Mouse (Mus musculus) embryonic facial prominence, embryonic 13.5 days (tissue): ENCODE measurements around the gene Tubb4a. TPM values are rescaled to one million over a fixed set of nuclear protein-coding genes. Genes with fewer than 3 reads are reported as not detected.

ENCODE experiments used
- ATAC-seq: fragments of 200-750 bp; cut with Nextera tagmentation; 2 replicates; pipeline ENCODE4 v1.8.0; 2017; ENCODE audit warnings: low read depth; ENCODE audit not compliant: insufficient number of reproducible peaks, insufficient read depth, low FRiP score, low TSS enrichment
- H3K27ac ChIP-seq: fragments of 300-500 bp; sonication (generic); 2 replicates; pipeline ENCODE4 v1.5.1; 2015; ENCODE audit warnings: moderate library complexity, mild to moderate bottlenecking, inconsistent platforms
- H3K27me3 ChIP-seq: fragments of 300-500 bp; sonication (generic); 2 replicates; pipeline ENCODE4 v1.6.1; 2015; ENCODE audit warnings: mild to moderate bottlenecking, inconsistent platforms
- H3K36me3 ChIP-seq: fragments of 300-500 bp; sonication (generic); 2 replicates; pipeline ENCODE4 v1.6.1; 2015; ENCODE audit warnings: mild to moderate bottlenecking, inconsistent platforms
- H3K4me1 ChIP-seq: fragments of 300-500 bp; sonication (generic); 2 replicates; pipeline ENCODE4 v1.6.1; 2015; ENCODE audit warnings: inconsistent platforms
- H3K4me2 ChIP-seq: fragments of 300-500 bp; sonication (generic); 2 replicates; pipeline ENCODE4 v1.6.1; 2015; ENCODE audit warnings: moderate library complexity, mild to moderate bottlenecking, inconsistent platforms
- H3K4me3 ChIP-seq: fragments of 300-500 bp; sonication (generic); 2 replicates; pipeline ENCODE4 v1.5.1; 2015; ENCODE audit warnings: mild to moderate bottlenecking, inconsistent platforms
- H3K9ac ChIP-seq: fragments of 300-500 bp; sonication (generic); 2 replicates; pipeline ENCODE4 v1.6.1; 2015; ENCODE audit warnings: mild to moderate bottlenecking, inconsistent platforms
- H3K9me3 ChIP-seq: fragments of 300-500 bp; sonication (generic); 2 replicates; pipeline ENCODE4 v1.6.1; 2016; ENCODE audit warnings: inconsistent platforms
- WGBS: fragments of 180-500 bp; shearing (Covaris S2); methylation state at CpG from one replicate; pipeline ENCODE4 v1.1.7; 2015; ENCODE audit warnings: mixed read lengths; 5-methylcytosine and 5-hydroxymethylcytosine counted together
- polyA plus RNA-seq: library from polyadenylated mRNA; unstranded; fragments of >200 nt; fragmentation: Nextera tagmentation; extraction: Ambion mirVana; gene quantifications from 2 replicates; pipeline ENCODE4 v1.2.1, GENCODE M21; 2015

Tubb4a gene
- polyA plus RNA-seq, 1 experiment from 2014 or later = 9.4 TPM

- Histone ChIP-seq H3K36me3 (peaks cover 31% of the 10 kb centered on the region), H3K9ac (no peak overlapping the region), H3K9me3 (no peaks in the 10 kb centered on the region), H3K27me3 (no peaks in the 10 kb centered on the region), H3K4me1 (no peaks in the 10 kb centered on the region), H3K27ac (no peak overlapping the region), H3K4me2 (no peak overlapping the region), H3K4me3 (no peak overlapping the region)
- no peak for ATAC-seq
- whole genome bisulfite sequencing = 90% methylated on average over 3 of the region's 3 CpGs
These were observed 38.8 kb downstream of the Tubb4a start for GRCm38 (mm10) chr17:57048816-57049215.

DNA sequence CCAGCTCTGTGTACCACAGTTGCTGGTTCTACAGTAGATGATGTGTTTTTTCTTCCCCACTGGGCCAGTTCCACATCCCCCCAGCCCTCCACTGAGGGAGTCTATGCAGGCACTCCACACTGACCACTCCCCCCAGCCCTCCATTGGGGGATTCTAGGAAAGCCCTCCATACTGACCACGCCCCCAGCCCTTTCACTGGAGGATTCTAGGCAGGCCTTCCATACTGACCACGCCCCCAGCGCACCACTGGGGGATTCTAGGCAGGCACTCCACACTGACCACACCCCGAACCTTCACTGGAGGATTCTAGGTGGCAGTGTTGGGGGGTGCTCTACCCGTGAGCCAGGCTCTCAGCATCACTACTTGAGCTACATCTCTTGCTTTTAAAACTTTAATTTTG, 40.2 kb downstream of the Tubb4a start:
- Histone ChIP-seq H3K4me2 (no peak overlapping the region), H3K9me3 (no peaks in the 10 kb centered on the region), H3K4me1 (0 out of 2 replicates have a peak, but pooled peaks cover 3% of the 10 kb centered on the region), H3K27ac (no peak overlapping the region), H3K9ac (no peak overlapping the region), H3K36me3 (peaks cover 17% of the 10 kb centered on the region), H3K4me3 (no peak overlapping the region), H3K27me3 (no peaks in the 10 kb centered on the region)
- no peak for ATAC-seq
- WGBS = 41% methylated on average over 5 of the region's 5 CpGs

- Histone ChIP-seq H3K27me3 (peaks cover 24% of the 10 kb centered on the region), H3K9me3 (no peaks in the 10 kb centered on the region), H3K4me3 (no peak within 1 kb of the TSS), H3K36me3 (peaks cover 10% of the 10 kb centered on the region), H3K4me2 (no peak within 1 kb of the TSS), H3K9ac (no peak within 1 kb of the TSS), H3K4me1 (peaks cover 8% of the 10 kb centered on the region; the same call in 1 of the 2 replicates), H3K27ac (no peak within 1 kb of the TSS)
- WGBS = 70% methylated on average over 8 of the region's 8 CpGs
- ATAC-seq = no peak
These were observed 46.0 kb downstream of the Tubb4a start, which contains the start of gene Slc25a41 for GRCm38 (mm10) chr17:57041554-57041953. Slc25a41 (minus strand) TSS chr17:57041654.

DNA sequence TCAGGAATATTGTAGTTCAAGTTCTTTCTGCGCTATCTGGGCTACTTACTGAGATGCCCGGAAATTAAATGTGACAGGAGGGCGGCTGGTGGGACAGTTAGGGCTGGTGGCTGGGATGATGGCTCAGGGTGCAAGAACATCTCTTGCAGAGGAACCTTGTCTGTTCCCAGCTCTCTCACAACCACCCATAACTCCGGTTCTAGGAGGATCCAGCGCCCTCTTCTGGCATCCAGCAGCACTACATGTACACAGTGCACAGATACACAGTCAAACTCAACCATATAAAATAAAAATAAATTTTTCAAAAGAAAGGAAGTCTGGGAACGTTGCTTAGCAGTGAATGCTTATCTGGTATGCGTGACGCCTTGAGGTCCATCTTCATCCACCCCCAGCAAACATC, 48.6 kb downstream of the Tubb4a start:
- no peak overlapping the region for H3K4me2 ChIP-seq

GRCm38 (mm10) chr17:57032854-57033253, 54.7 kb downstream of the Tubb4a start:
- H3K4me3 ChIP-seq = no peak overlapping the region
- peak overlapping the region; percentile 92; the same call in 1 of the 2 replicates for H3K27ac ChIP-seq
- H3K27me3 ChIP-seq = peaks cover 13% of the 10 kb centered on the region; the same call in 1 of the 2 replicates
- 86% methylated on average over 4 of the region's 4 CpGs for WGBS
- H3K9me3 ChIP-seq = no peaks in the 10 kb centered on the region
- H3K36me3 ChIP-seq = peaks cover 13% of the 10 kb centered on the region
- peaks cover 17% of the 10 kb centered on the region for H3K4me1 ChIP-seq
- H3K4me2 ChIP-seq = peak overlapping the region; percentile 64
- no peak overlapping the region for H3K9ac ChIP-seq
- ATAC-seq = no peak

More for the DNA sequence above, 48.6 kb downstream of the Tubb4a start:
- Histone ChIP-seq H3K9me3 (no peaks in the 10 kb centered on the region), H3K4me3 (no peak overlapping the region), H3K4me1 (peaks cover 8% of the 10 kb centered on the region; the same call in 1 of the 2 replicates), H3K27me3 (peaks cover 27% of the 10 kb centered on the region), H3K36me3 (no peaks in the 10 kb centered on the region), H3K27ac (no peak overlapping the region), H3K9ac (no peak overlapping the region)
- WGBS = 38% methylated on average over 8 of the region's 8 CpGs
- no peak for ATAC-seq

DNA sequence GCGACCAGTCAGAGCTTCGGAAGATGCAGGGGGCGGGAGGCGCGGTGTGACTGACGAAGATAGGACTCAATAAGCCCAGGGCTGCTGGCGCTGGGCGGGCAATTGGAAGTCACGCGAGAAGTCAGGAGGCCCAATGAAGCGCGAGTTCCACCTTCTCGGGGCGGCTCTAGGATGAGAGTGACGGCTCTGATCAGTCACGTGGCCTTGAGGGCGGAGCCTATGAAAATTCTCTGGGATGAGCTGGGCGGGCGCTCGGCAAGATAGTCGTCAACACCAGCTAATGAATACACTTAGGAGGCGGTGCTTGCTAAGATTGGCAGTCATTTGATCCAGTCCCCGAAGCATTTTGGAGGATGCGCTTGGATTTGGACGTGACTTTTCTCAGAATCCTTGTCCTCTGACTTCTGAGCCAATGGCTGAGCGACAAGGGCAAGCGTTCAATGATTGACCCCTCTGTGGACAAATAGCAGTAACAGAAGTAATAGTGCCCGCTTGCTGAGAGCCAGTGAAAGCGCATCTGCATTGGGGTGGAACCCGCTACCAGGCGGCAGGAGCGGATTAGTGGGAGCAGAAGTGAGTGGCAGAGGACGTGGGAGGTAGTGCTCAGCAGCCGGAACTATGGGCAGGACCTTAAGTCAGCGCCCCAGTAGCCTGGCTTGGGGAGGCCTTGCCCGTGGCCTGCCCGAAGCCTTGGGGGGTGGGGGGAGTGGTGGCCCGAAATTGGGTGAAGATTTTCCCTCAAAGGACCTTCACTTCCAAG, 55.7 kb downstream of the Tubb4a start:
- Histone ChIP-seq H3K9me3 (no peaks in the 10 kb centered on the region), H3K9ac (peak overlapping the region; percentile 64), H3K4me2 (peak overlapping the region; percentile 64), H3K4me1 (peaks cover 17% of the 10 kb centered on the region), H3K27ac (peak overlapping the region; percentile 92), H3K36me3 (peaks cover 23% of the 10 kb centered on the region), H3K27me3 (0 out of 2 replicates have a peak, but pooled peaks cover 6% of the 10 kb centered on the region), H3K4me3 (peak overlapping the region; percentile 90)
- peak; percentile 95 for ATAC-seq
- WGBS = under 1% methylated on average over 38 of the region's 38 CpGs

GRCm38 (mm10) chr17:57030931-57031660, 56.5 kb downstream of the Tubb4a start, which contains the start of gene Khsrp:
Khsrp (minus strand) TSS chr17:57031522.
- Histone ChIP-seq H3K9me3 (no peaks in the 10 kb centered on the region), H3K27me3 (0 out of 2 replicates have a peak, but pooled peaks cover 3% of the 10 kb centered on the region), H3K4me1 (peaks cover 17% of the 10 kb centered on the region), H3K4me3 (peak within 1 kb of the TSS; percentile 90), H3K9ac (peak within 1 kb of the TSS; percentile 99), H3K27ac (peak within 1 kb of the TSS; percentile 94), H3K4me2 (peak within 1 kb of the TSS; percentile 92), H3K36me3 (peaks cover 31% of the 10 kb centered on the region)
- WGBS = under 1% methylated on average over 74 of the region's 99 CpGs
- no peak for ATAC-seq

Other genes starting within 250 kb of the Tubb4a start
- not detected in 2 replicates for gene Acsbg2, start 213.3 kb downstream of the Tubb4a start, polyA plus RNA-seq
- gene 1700061G19Rik, start 212.3 kb downstream of the Tubb4a start, polyA plus RNA-seq = 0.34 and 0.42 TPM in 2 replicates
- 65.4 and 71.0 TPM in 2 replicates for gene Mllt1, start 152.4 kb downstream of the Tubb4a start, polyA plus RNA-seq
- 0.17 and 0.25 TPM in 2 replicates for gene Acer1, start 105.7 kb downstream of the Tubb4a start, polyA plus RNA-seq
- 149 and 160 TPM in 2 replicates for gene Clpp, start 97.5 kb downstream of the Tubb4a start, polyA plus RNA-seq
- 36.2 and 42.0 TPM in 2 replicates for gene Alkbh7, start 90.4 kb downstream of the Tubb4a start, polyA plus RNA-seq
- 0.87 TPM in 1 of 2 replicates, not detected in the other for gene Pspn, start 87.8 kb downstream of the Tubb4a start, polyA plus RNA-seq
- gene Gtf2f1, start 76.5 kb downstream of the Tubb4a start, polyA plus RNA-seq = 65.5 and 71.3 TPM in 2 replicates
- 0.24 and 0.59 TPM in 2 replicates for gene Gm17949, start 76.3 kb downstream of the Tubb4a start, polyA plus RNA-seq
- gene Khsrp, start 56.3 kb downstream of the Tubb4a start, polyA plus RNA-seq = 45.7 and 49.8 TPM in 2 replicates
- gene Slc25a41, start 46.1 kb downstream of the Tubb4a start, polyA plus RNA-seq = not detected in 2 replicates
- gene Crb3, start 28.7 kb downstream of the Tubb4a start, polyA plus RNA-seq = 7.3 and 7.9 TPM in 2 replicates
- gene Slc25a23, start 27.9 kb downstream of the Tubb4a start, polyA plus RNA-seq = 9.1 TPM in 2 replicates
- gene Dennd1c, start 9.3 kb downstream of the Tubb4a start, polyA plus RNA-seq = 1.6 and 2.4 TPM in 2 replicates
- gene Tnfsf9, start 17.5 kb upstream of the Tubb4a start, polyA plus RNA-seq = 7.9 and 8.2 TPM in 2 replicates
- not detected in 2 replicates for gene Cd70, start 62.0 kb upstream of the Tubb4a start, polyA plus RNA-seq
- 0.18 TPM in 1 of 2 replicates, not detected in the other for gene Tnfsf14, start 106.4 kb upstream of the Tubb4a start, polyA plus RNA-seq
- 0.13 and 4.8 TPM in 2 replicates for gene C3, start 140.4 kb upstream of the Tubb4a start, polyA plus RNA-seq
- 31.6 and 33.1 TPM in 2 replicates for gene Gpr108, start 160.7 kb upstream of the Tubb4a start, polyA plus RNA-seq
- gene Trip10, start 161.7 kb upstream of the Tubb4a start, polyA plus RNA-seq = 38.1 and 41.5 TPM in 2 replicates
- gene Vav1, start 191.3 kb upstream of the Tubb4a start, polyA plus RNA-seq = 2.6 and 2.9 TPM in 2 replicates